Mouse (Mus musculus) cerebellum, postnatal 14 days (tissue): ENCODE data around the gene Wdr46.
"Not testable (repeated sequence)": the region's sequence is repeated elsewhere in the genome, so short reads cannot be mapped to it uniquely, and the experiment has no call there.

Experiments used
- DNase-seq, 2 experiments: peaks; one replicate each; pipeline ENCODE4 v3.0.0; 2021; ENCODE audit warnings: mixed read lengths in 2 of 2

The Wdr46 gene

DNA sequence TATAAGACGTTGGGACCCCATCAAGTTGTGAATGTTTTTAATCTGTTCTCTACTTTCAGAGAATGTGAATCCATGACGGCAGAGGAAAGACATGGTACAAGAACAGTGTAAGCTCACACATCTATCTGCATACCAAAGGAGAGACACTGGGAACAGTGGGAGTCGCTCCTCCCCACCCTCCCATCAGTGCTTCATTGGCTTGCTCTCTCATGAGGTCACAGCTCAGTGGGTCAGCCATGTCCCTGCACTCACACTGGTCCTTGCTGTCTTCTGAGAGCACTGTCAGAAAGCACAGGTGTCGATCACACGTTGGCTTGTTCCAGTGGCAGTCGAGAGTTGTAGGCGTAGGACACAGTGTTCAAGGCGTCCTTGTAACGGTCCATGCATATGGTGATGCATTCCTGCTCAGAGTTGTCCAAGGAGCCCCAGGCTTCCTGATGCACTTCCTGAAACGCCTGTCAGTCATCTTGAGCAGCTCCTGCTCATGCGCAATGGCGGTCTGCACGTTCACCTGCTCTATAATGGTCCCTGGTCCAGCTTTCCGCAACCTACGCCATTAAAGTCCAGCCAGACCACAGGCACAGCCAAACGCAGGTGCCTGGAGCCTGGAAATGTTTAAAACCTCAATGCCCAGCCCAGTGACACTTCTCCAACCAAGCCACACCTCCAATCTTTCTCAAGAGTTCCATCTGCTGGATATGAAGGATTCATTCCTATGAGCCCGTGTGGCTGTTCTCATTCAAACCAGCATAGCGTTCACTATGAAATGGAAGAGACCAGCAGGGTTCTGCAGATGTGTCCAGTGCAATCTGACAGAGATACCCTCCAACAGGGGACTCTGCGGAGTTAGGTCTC is 39.9 kb downstream of the Wdr46 start:
- DNase-seq = no peak

DNA sequence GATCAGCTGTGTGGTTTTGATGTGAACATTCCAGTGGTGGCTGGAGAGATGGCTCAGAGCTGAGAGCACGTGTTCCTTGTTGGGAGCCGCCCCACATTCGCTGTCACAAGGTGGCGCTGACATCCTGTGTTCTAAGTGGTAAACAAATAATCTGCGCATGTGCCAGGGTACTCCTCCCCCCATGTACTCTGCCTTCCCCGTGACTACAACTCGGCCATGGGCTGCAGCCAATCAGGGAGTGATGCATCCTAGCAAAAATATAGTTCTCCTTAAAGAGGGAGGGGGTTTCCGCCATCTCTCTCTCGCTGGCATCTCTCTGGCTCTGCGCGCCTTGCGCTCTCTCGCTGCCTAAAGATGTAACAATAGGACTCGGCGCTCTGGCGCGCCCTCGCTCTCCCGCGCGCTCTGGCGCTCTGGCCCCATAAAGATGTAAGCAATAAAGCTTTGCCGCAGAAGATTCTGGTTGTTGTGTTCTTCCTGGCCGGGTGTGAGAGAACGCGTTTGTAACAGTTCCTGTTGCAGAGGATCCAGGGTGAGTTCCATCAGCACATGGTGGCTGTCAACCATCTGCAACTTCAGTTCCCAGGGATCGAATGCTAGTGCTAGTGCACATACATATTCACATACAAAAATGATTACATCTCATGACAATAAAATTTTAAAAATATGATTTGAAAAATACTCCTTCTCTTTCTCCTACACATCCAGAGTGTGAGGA is 40.9 kb downstream of the Wdr46 start:
- DNase-seq = peak; percentile 90 to 93

DNA sequence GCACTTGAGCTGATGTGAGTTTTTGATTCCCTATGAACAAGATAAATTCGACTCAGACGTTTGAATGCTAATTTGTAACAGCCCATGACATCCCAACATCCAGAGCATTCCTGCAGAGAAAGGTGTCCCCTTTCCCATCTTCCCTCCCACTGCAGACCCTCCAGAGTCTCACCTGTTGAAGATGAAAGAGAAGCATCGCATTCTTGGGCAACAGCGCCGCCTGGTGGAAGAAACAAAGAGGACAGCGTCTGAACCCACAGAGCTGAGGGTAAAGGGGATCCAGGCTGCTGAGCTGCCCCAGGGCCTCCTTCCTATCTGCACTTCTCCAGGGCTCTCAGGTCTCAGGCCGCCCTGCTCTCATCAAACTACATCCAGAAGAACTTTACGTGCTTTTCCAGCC is 41.7 kb downstream of the Wdr46 start:
- DNase-seq = peak; percentile 79 to 88

DNA sequence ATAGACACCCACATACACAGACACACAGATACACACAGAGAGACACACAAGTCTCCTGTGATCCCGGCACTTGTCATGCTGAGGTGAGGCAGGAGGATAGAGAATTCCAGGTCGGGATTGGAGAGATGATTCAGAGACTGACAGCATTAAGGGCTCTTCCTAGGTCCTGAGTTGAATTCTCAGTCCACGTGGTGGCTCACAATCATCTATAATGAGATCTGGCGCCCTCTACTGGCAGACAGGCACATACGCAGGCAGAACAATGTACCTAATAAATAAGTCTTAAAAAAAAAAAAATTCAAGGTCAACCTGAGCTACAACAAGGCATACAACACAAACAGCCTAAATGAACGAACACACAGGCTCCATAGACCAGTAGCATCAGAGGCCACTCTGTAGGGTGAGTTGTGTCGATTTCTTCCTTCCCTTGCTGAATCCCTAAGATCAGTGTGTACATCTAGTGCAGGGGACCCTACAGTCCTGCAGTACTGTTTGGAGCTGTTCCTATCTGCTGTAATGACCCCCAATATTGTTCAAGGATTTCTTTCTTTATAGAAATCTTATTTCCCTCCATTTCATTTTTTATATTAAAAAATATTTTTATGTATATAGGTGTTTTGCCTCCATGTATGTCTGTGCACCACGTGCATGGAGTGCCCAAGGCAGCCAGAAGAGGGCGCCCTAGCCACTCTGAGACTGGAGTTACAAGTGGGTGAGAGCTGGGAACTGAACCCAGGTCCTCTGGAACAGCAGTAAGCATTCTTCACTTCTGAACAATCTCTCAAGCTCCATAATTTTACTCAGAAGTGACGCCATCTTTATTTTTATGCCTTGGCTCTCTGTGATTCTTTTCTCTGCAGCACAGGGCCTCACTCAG is 51.6 kb downstream of the Wdr46 start:
- peak; percentile 77 to 86 for DNase-seq

DNA sequence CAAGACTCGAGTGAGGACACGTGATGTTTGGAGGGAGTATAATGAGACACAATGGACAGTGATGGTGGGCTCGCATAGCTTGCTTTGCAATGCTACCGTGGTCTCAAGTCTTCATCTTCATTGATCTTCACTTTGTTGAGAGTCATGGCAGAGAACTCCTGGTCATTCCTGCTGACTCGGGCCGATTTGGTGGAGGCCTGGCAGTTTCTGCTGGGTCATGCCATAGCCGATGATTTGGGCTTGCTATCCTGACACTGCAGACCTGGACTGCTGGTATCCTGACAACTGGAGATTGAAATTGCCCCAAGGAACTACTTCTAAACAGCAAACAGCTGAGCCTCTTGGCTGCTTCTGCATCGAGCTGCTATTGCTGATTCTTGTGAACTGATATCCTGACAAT is 54.5 kb downstream of the Wdr46 start:
- DNase-seq = no peak

DNA sequence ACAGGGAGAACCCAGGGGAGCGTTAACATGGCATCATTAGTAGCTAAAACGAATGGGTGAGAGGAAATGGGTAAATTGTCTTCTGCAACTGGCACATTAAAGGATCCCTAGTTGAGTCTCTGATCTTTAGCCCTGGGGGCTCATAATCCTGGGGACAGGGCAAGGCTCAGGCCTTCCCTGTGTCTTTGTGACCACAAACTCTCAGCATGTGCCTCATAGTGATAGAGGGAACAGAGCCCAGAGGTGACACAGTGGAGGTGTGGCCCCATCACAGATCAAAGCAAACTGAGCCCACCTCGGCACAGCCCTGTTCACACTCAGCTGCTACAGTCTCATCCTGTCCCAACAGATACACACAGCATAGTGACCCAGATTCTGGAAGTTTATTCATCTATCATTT is 55.2 kb downstream of the Wdr46 start:
- no peak for DNase-seq

DNA sequence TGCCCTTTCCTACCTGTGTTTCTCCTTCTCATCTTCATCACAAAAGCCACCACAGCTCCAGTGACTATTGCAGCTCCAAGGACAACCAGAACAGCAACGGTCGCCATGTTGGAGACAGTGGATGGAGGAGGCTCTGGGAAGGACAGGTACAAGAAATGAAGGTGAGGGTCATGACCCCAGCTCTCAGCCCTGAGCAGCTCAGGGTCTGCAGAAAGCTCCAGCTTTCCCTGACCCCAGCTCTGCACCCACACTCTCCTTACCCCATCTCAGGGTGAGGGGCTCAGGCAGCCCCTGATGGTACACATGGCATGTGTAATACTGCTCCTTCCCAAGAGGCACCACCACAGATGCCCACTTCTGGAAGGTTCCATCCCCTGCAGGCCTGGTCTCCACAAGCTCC is 56.6 kb downstream of the Wdr46 start:
- DNase-seq = not testable (repeated sequence)

DNA sequence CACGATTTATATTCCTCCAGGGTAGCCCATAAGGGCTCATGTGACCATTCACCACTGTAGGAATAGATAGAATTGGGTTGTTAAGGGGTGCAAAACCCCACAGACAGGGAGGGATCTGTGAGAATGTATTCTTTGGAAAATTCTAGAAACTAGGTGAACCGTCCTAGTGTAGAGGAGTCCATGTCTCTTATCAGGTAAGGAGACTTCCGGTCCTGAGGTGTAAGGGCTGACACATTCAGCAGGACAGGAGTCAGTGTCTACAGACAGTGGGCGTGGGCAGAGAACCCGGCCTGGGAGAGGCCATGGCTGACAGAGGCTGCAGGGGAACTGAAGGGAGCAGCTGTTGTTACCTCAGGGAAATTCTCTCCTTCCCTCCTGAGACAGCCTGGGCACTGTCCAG is 58.2 kb downstream of the Wdr46 start:
- not testable (repeated sequence) for DNase-seq
